Mouse (Mus musculus): ENCODE results near the gene Cchcr1. TPM values are rescaled to one million over a fixed set of nuclear protein-coding genes. Genes with fewer than 3 reads are reported as not detected.

Cchcr1 gene
- 4.6 TPM for polyA plus RNA-seq (2015; fragmentation: Illumina TruSeq; extraction: RNeasy Lipid Tissue Mini Kit (QIAGEN cat#74804); ENCODE audit: low read depth, low replicate concordance)

GRCm38 (mm10) chr17:35516652-35517500 lies at the start of gene Cchcr1, which contains the start of gene Tcf19:
Gene Cchcr1 (plus strand): TSS chr17:35517100.
Gene Tcf19 (minus strand): TSS chr17:35516824.

DNA sequence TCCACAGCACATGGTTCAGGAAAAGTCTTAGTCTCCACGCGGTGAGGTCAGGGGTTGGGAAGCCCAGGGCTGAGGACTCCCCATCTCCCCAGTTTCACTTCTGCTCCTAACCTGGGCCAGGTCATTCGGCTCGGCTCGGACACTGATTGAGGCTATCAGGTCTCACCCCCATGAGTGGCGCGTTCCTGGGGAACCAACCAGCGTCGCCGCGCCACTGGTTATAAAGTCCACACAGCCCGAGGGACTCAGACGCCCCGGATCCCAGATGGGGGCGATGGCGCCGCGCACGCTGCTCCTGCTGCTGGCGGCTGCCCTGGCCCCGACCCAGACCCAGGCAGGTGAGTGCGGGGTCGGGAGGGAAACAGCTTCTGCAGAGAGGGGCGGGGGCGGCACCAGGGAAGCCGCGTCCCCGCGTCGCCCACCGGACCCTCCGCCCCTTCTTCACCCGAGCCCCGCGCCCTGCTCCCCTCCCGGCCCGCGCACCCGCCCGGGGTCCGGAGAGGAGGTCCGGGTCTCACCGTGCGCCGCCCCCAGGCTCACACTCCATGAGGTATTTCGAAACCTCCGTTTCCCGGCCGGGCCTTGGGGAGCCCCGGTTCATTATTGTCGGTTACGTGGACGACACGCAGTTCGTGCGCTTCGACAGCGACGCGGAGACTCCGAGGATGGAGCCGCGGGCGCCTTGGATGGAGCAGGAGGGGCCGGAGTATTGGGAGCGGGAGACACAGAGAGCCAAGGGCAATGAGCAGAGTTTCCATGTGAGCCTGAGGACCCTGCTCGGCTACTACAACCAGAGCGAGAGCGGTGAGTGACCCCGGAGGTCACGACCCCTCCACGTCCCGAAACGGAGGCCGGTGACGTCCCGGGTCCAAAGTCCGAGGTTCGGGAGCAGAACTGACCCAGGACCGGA lies 46.8 kb upstream of the Cchcr1 start, which contains the start of gene H2-Q10:
Gene H2-Q10 (plus strand): TSS at position 248 of the 910 bp plus-strand sequence.

GRCm38 (mm10) chr17:35505776-35506175 lies 11.1 kb upstream of the Cchcr1 start, which contains the start of gene Pou5f1:
Gene Pou5f1 (plus strand): TSS chr17:35506018.

GRCm38 (mm10) chr17:35532901-35533300 lies 16.0 kb downstream of the Cchcr1 start, which contains the start of gene Psors1c2:
Gene Psors1c2 (plus strand): TSS chr17:35533201.

DNA sequence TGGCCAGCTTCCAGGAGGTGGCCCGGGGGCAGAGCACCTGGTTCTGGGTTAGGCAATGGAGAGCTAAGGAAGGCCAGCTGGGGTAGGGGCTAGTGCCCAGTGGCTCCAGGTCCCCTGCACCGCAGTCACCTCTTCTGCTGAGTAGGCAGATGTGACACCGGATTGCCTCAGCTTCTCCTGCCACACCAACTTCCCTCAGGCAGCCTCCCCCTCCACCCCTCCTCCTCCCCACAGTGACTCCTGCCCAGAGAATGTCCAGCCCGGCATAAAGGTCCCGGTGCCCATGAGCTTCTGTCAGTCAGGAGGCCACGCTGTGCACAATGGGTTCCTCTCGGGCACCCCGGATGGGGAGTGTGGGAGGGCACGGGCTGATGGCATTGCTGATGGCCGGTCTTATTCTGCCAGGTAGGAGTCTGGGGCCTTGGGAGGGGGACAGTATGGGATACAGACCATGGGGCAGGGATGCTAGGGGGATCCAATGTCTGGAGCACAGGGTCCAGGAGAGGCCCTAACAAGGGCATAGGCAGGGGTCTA lies 35.0 kb downstream of the Cchcr1 start, which contains the start of gene Cdsn:
Gene Cdsn (plus strand): TSS at position 248 of the 534 bp plus-strand sequence.

DNA sequence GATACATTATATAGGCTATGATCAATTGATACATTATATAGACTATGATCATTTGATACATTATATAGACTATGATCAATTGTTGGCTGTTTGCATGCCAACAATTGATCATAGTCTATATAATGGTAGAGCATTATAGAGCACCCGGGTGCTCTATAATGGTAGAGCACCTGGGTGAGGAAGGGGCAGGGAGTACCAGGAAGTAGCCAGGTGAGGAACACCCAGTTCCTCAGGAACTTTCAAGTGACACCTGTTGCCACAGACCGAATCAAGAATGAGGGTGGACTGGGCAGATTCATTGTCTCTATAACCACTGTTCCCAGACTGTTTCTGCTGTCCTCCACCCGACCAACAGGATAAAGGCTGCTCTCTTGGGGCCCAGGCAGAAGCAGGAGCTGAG lies 50.2 kb downstream of the Cchcr1 start, which contains the start of gene 2300002M23Rik:
Gene 2300002M23Rik (plus strand): TSS at position 301 of the 400 bp plus-strand sequence.

Other genes with a start within 250 kb of the Cchcr1 start
- gene H2-Q1, start 196.7 kb upstream of the Cchcr1 start, polyA plus RNA-seq (2015; fragmentation: Illumina TruSeq; extraction: RNeasy Lipid Tissue Mini Kit (QIAGEN cat#74804); ENCODE audit: low read depth, low replicate concordance) = 0.45 TPM
- gene H2-Q2, start 174.9 kb upstream of the Cchcr1 start, polyA plus RNA-seq (2015; fragmentation: Illumina TruSeq; extraction: RNeasy Lipid Tissue Mini Kit (QIAGEN cat#74804); ENCODE audit: low read depth, low replicate concordance) = 2.0 TPM
- gene H2-Q4, start 137.5 kb upstream of the Cchcr1 start, polyA plus RNA-seq (2015; fragmentation: Illumina TruSeq; extraction: RNeasy Lipid Tissue Mini Kit (QIAGEN cat#74804); ENCODE audit: low read depth, low replicate concordance) = 4.1 TPM
- gene H2-Q6, start 92.2 kb upstream of the Cchcr1 start, polyA plus RNA-seq (2015; fragmentation: Illumina TruSeq; extraction: RNeasy Lipid Tissue Mini Kit (QIAGEN cat#74804); ENCODE audit: low read depth, low replicate concordance) = 0.34 TPM
- gene H2-Q7, start 77.9 kb upstream of the Cchcr1 start, polyA plus RNA-seq (2015; fragmentation: Illumina TruSeq; extraction: RNeasy Lipid Tissue Mini Kit (QIAGEN cat#74804); ENCODE audit: low read depth, low replicate concordance) = 0.61 TPM
- gene H2-Q10, start 47.0 kb upstream of the Cchcr1 start, polyA plus RNA-seq (2015; fragmentation: Illumina TruSeq; extraction: RNeasy Lipid Tissue Mini Kit (QIAGEN cat#74804); ENCODE audit: low read depth, low replicate concordance) = not detected
- not detected for gene Pou5f1, start 11.1 kb upstream of the Cchcr1 start, polyA plus RNA-seq (2015; fragmentation: Illumina TruSeq; extraction: RNeasy Lipid Tissue Mini Kit (QIAGEN cat#74804); ENCODE audit: low read depth, low replicate concordance)
- gene Tcf19, start 276 bp upstream of the Cchcr1 start, polyA plus RNA-seq (2015; fragmentation: Illumina TruSeq; extraction: RNeasy Lipid Tissue Mini Kit (QIAGEN cat#74804); ENCODE audit: low read depth, low replicate concordance) = 7.8 TPM
- 0.61 TPM for gene Psors1c2, start 16.1 kb downstream of the Cchcr1 start, polyA plus RNA-seq (2015; fragmentation: Illumina TruSeq; extraction: RNeasy Lipid Tissue Mini Kit (QIAGEN cat#74804); ENCODE audit: low read depth, low replicate concordance)
- gene Cdsn, start 35.0 kb downstream of the Cchcr1 start, polyA plus RNA-seq (2015; fragmentation: Illumina TruSeq; extraction: RNeasy Lipid Tissue Mini Kit (QIAGEN cat#74804); ENCODE audit: low read depth, low replicate concordance) = 1.4 TPM
- gene 2300002M23Rik, start 50.4 kb downstream of the Cchcr1 start, polyA plus RNA-seq (2015; fragmentation: Illumina TruSeq; extraction: RNeasy Lipid Tissue Mini Kit (QIAGEN cat#74804); ENCODE audit: low read depth, low replicate concordance) = not detected
- not detected for gene Sfta2, start 84.4 kb downstream of the Cchcr1 start, polyA plus RNA-seq (2015; fragmentation: Illumina TruSeq; extraction: RNeasy Lipid Tissue Mini Kit (QIAGEN cat#74804); ENCODE audit: low read depth, low replicate concordance)
- gene Gm9573, start 109.5 kb downstream of the Cchcr1 start, polyA plus RNA-seq (2015; fragmentation: Illumina TruSeq; extraction: RNeasy Lipid Tissue Mini Kit (QIAGEN cat#74804); ENCODE audit: low read depth, low replicate concordance) = not detected
- not detected for gene Mucl3, start 126.6 kb downstream of the Cchcr1 start, polyA plus RNA-seq (2015; fragmentation: Illumina TruSeq; extraction: RNeasy Lipid Tissue Mini Kit (QIAGEN cat#74804); ENCODE audit: low read depth, low replicate concordance)
- 20.2 TPM for gene Vars2, start 150.5 kb downstream of the Cchcr1 start, polyA plus RNA-seq (2015; fragmentation: Illumina TruSeq; extraction: RNeasy Lipid Tissue Mini Kit (QIAGEN cat#74804); ENCODE audit: low read depth, low replicate concordance)
- 19.8 TPM for gene Gtf2h4, start 156.6 kb downstream of the Cchcr1 start, polyA plus RNA-seq (2015; fragmentation: Illumina TruSeq; extraction: RNeasy Lipid Tissue Mini Kit (QIAGEN cat#74804); ENCODE audit: low read depth, low replicate concordance)
- 52.9 TPM for gene Ddr1, start 187.5 kb downstream of the Cchcr1 start, polyA plus RNA-seq (2015; fragmentation: Illumina TruSeq; extraction: RNeasy Lipid Tissue Mini Kit (QIAGEN cat#74804); ENCODE audit: low read depth, low replicate concordance)

Measured in brain, adult 10 weeks (tissue).